Mouse (Mus musculus): ENCODE measurements around the gene Hoxa2. TPM values are rescaled to one million over a fixed set of nuclear protein-coding genes. Genes with fewer than 3 reads are reported as not detected.

Gene Hoxa2
- polyA plus RNA-seq, 1 experiment from 2014 or later: 9.5 TPM

DNA sequence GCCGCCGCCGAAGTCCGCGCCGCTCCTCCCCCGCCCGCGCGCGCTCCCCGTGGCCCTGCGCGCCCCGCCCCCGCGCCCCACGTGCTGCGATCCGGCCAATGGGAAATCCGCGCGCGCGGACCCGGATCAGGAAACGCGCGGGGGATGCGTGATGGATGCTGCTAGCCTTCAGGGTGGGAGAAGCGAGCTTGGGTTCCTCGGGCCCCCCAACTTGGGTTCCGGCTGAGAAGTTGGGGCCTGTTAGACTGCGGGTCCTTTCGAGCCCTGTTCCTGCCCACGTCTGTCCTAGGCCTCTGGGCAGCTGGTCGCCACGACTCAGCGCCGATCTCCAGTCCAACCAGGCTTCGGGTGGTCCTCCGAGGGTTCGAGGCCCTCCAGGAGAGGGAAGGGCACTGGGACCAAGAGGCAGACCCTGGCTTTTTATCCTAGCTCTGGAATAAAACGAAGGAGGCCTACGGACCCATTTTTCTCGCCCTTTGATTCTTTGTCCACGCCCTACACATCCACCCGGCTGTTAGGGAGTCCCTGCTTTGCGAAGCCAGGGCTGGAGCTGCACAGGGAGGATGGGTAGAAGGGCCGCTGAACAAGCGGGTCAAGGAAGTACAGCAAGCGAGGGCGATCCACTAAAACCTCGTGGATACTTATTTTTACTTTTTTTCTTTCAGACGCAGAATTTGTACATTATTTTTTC is 27.4 kb upstream of the Hoxa2 start:
- ATAC-seq (ENCODE audit: low read depth): peak; percentile 69
- Histone ChIP-seq H3K9ac (ENCODE audit: low read length) (peak overlapping the region; percentile 76), H3K4me1 (replicated peaks; ENCODE audit: control insufficient read depth, insufficient read depth, low read length) (peaks cover 45% of the 10 kb centered on the region), H3K9me3 (ENCODE audit: control insufficient read depth, low read length) (no peaks in the 10 kb centered on the region), H3K27me3 (ENCODE audit: control insufficient read depth, insufficient read depth, low read depth, low read length) (peaks cover 38% of the 10 kb centered on the region), H3K4me2 (ENCODE audit: low read depth, low read length) (peak overlapping the region; percentile 68), H3K27ac (ENCODE audit: low read length) (peak overlapping the region; percentile 87), H3K4me3 (ENCODE audit: low read length) (peak overlapping the region; percentile 66), H3K36me3 (ENCODE audit: control insufficient read depth, insufficient read depth, low read length) (no peaks in the 10 kb centered on the region)
- WGBS: under 1% methylated on average over 36 of the region's 55 CpGs

GRCm38 (mm10) chr6:52190906-52191810 is 26.5 kb upstream of the Hoxa2 start, which contains the start of gene Hoxa4:
Gene Hoxa4, minus strand, starts transcription at chr6:52191753.
- Histone ChIP-seq H3K9ac (ENCODE audit: low read length) (peak within 1 kb of the TSS; percentile 90), H3K4me2 (ENCODE audit: low read depth, low read length) (peak within 1 kb of the TSS; percentile 68), H3K4me3 (ENCODE audit: low read length) (peak within 1 kb of the TSS; percentile 66), H3K9me3 (ENCODE audit: control insufficient read depth, low read length) (no peaks in the 10 kb centered on the region), H3K36me3 (ENCODE audit: control insufficient read depth, insufficient read depth, low read length) (no peaks in the 10 kb centered on the region), H3K4me1 (replicated peaks; ENCODE audit: control insufficient read depth, insufficient read depth, low read length) (peaks cover 41% of the 10 kb centered on the region), H3K27ac (ENCODE audit: low read length) (peak within 1 kb of the TSS; percentile 95), H3K27me3 (ENCODE audit: control insufficient read depth, insufficient read depth, low read depth, low read length) (peaks cover 41% of the 10 kb centered on the region)
- 0 out of 2 replicates have a peak, but pooled peaks have one; percentile 8 for ATAC-seq (ENCODE audit: low read depth)
- 2% methylated on average over 57 of the region's 102 CpGs for WGBS

GRCm38 (mm10) chr6:52190410-52190809 is 25.8 kb upstream of the Hoxa2 start:
- ATAC-seq (ENCODE audit: low read depth): no peak
- H3K36me3 ChIP-seq (ENCODE audit: control insufficient read depth, insufficient read depth, low read length): no peaks in the 10 kb centered on the region
- H3K4me3 ChIP-seq (ENCODE audit: low read length): peak overlapping the region; percentile 66
- peak overlapping the region; percentile 68 for H3K4me2 ChIP-seq (ENCODE audit: low read depth, low read length)
- peak overlapping the region; percentile 90 for H3K9ac ChIP-seq (ENCODE audit: low read length)
- H3K9me3 ChIP-seq (ENCODE audit: control insufficient read depth, low read length): no peaks in the 10 kb centered on the region
- peaks cover 40% of the 10 kb centered on the region for H3K4me1 ChIP-seq (replicated peaks; ENCODE audit: control insufficient read depth, insufficient read depth, low read length)
- WGBS: 3% methylated on average over 23 of the region's 23 CpGs
- peaks cover 40% of the 10 kb centered on the region for H3K27me3 ChIP-seq (ENCODE audit: control insufficient read depth, insufficient read depth, low read depth, low read length)
- peak overlapping the region; percentile 95 for H3K27ac ChIP-seq (ENCODE audit: low read length)

DNA sequence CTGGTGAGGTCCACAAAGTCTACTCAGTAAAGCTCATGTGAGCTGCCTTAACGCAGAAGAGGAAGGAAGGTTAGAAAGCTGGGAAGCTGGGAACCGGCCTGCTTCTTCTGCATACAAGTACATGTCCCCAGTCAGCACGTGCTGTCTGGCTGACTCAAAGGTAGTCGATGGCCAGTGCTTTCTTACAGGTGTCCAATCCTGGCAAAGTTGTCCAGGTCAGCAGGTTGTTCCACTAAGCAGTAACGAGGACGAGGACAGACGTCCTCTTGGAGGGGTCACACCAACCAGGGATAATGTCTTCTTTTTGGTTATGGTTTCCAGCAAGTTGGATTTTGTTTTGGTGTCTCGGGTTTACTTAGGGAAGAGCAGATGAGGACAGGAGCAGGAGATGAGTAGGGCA is 25.3 kb upstream of the Hoxa2 start:
- Histone ChIP-seq H3K4me1 (replicated peaks; ENCODE audit: control insufficient read depth, insufficient read depth, low read length) (peaks cover 43% of the 10 kb centered on the region), H3K4me2 (ENCODE audit: low read depth, low read length) (peak overlapping the region; percentile 68), H3K36me3 (ENCODE audit: control insufficient read depth, insufficient read depth, low read length) (no peaks in the 10 kb centered on the region), H3K9me3 (ENCODE audit: control insufficient read depth, low read length) (no peaks in the 10 kb centered on the region), H3K27me3 (ENCODE audit: control insufficient read depth, insufficient read depth, low read depth, low read length) (peaks cover 39% of the 10 kb centered on the region), H3K9ac (ENCODE audit: low read length) (peak overlapping the region; percentile 90), H3K27ac (ENCODE audit: low read length) (peak overlapping the region; percentile 95), H3K4me3 (ENCODE audit: low read length) (peak overlapping the region; percentile 66)
- 14% methylated on average over 8 of the region's 8 CpGs for WGBS
- no peak for ATAC-seq (ENCODE audit: low read depth)

DNA sequence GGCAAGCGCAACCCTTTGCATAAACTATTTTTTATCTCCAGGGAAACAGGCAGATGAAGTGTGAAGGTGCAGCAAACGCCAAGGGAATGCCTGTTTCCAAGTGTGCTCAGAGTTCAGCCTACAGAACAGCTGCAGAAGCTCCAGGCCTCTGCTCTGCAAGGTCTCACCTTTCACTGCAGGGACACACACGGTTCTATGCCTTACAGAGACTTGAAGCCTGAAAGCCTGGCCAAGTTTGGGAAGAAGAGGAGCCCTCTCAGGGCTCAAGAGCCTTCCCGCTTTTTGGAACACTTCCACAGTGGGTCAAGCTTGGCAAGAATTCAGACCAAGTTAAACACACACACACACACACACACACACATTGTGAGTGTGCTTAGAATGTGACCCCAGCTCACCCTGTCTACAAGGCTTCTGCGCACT is 24.6 kb upstream of the Hoxa2 start:
- no peak overlapping the region; the same call in 1 of the 2 replicates for H3K4me2 ChIP-seq (ENCODE audit: low read depth, low read length)
- H3K9ac ChIP-seq (ENCODE audit: low read length): no peak overlapping the region
- H3K4me3 ChIP-seq (ENCODE audit: low read length): no peak overlapping the region
- no peaks in the 10 kb centered on the region for H3K9me3 ChIP-seq (ENCODE audit: control insufficient read depth, low read length)
- peak overlapping the region; percentile 95 for H3K27ac ChIP-seq (ENCODE audit: low read length)
- H3K36me3 ChIP-seq (ENCODE audit: control insufficient read depth, insufficient read depth, low read length): no peaks in the 10 kb centered on the region
- WGBS: 12% methylated on average over 5 of the region's 5 CpGs
- ATAC-seq (ENCODE audit: low read depth): peak; percentile 89
- peaks cover 43% of the 10 kb centered on the region for H3K27me3 ChIP-seq (ENCODE audit: control insufficient read depth, insufficient read depth, low read depth, low read length)
- H3K4me1 ChIP-seq (replicated peaks; ENCODE audit: control insufficient read depth, insufficient read depth, low read length): peaks cover 43% of the 10 kb centered on the region

DNA sequence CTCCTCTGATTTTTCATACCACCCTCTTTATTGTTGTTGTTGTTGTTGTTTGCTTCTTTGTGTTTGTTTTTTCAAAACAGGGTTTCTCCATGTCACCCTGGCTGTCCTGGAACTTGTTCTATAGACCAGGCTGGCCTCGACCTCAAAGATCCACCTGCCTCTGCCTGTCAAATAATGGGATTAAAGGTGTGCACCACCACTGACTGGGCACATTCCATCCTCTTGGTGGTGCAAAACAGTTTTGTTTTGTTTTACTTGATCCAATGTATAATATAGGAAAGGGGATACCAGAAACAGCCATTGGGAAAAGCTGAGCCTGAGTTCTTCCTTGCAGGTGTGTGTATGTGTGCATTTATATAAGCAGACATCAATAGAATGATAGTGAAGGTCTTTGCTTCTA is 21.9 kb upstream of the Hoxa2 start:
- Histone ChIP-seq H3K27me3 (ENCODE audit: control insufficient read depth, insufficient read depth, low read depth, low read length) (peaks cover 44% of the 10 kb centered on the region), H3K27ac (ENCODE audit: low read length) (peak overlapping the region; percentile 13; the same call in 1 of the 2 replicates)
- 69% methylated on average over 1 of the region's 1 CpGs for WGBS

GRCm38 (mm10) chr6:52185834-52186233 is 21.2 kb upstream of the Hoxa2 start:
- Histone ChIP-seq H3K4me3 (ENCODE audit: low read length) (no peak overlapping the region), H3K4me1 (replicated peaks; ENCODE audit: control insufficient read depth, insufficient read depth, low read length) (peaks cover 51% of the 10 kb centered on the region), H3K9me3 (ENCODE audit: control insufficient read depth, low read length) (no peaks in the 10 kb centered on the region), H3K27ac (ENCODE audit: low read length) (no peak overlapping the region), H3K4me2 (ENCODE audit: low read depth, low read length) (no peak overlapping the region), H3K9ac (ENCODE audit: low read length) (no peak overlapping the region), H3K36me3 (ENCODE audit: control insufficient read depth, insufficient read depth, low read length) (no peaks in the 10 kb centered on the region), H3K27me3 (ENCODE audit: control insufficient read depth, insufficient read depth, low read depth, low read length) (peaks cover 46% of the 10 kb centered on the region)
- WGBS: 30% methylated on average over 3 of the region's 3 CpGs
- no peak for ATAC-seq (ENCODE audit: low read depth)

More for the DNA sequence above, 21.9 kb upstream of the Hoxa2 start:
- Histone ChIP-seq H3K4me2 (ENCODE audit: low read depth, low read length) (no peak overlapping the region), H3K9me3 (ENCODE audit: control insufficient read depth, low read length) (no peaks in the 10 kb centered on the region), H3K36me3 (ENCODE audit: control insufficient read depth, insufficient read depth, low read length) (no peaks in the 10 kb centered on the region), H3K4me3 (ENCODE audit: low read length) (no peak overlapping the region), H3K9ac (ENCODE audit: low read length) (no peak overlapping the region), H3K4me1 (replicated peaks; ENCODE audit: control insufficient read depth, insufficient read depth, low read length) (peaks cover 44% of the 10 kb centered on the region)
- no peak for ATAC-seq (ENCODE audit: low read depth)

DNA sequence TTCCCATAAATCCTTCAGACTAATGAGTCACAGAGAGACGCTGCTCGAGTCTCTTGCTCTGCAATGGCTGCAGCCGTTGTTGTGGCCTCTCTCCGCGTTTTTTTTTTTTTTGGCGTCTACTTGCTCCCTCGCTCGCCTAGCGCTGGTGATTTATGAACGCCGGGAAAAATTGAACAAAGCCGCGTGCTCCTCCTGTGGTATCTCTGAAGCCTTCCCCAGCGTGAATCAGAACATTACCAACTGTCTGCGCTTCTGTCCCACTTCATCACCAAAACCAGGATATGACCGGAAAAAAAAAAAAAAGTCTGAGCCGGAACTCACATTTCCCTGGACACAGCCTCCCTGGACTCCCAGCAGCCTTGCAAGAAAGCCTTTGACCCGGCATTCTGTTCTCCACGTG is 20.6 kb upstream of the Hoxa2 start:
- Histone ChIP-seq H3K27me3 (ENCODE audit: control insufficient read depth, insufficient read depth, low read depth, low read length) (peaks cover 46% of the 10 kb centered on the region), H3K9ac (ENCODE audit: low read length) (peak overlapping the region; percentile 25; the same call in 1 of the 2 replicates), H3K4me1 (replicated peaks; ENCODE audit: control insufficient read depth, insufficient read depth, low read length) (peaks cover 53% of the 10 kb centered on the region), H3K9me3 (ENCODE audit: control insufficient read depth, low read length) (no peaks in the 10 kb centered on the region), H3K4me3 (ENCODE audit: low read length) (peak overlapping the region; percentile 11; the same call in 1 of the 2 replicates), H3K4me2 (ENCODE audit: low read depth, low read length) (peak overlapping the region; percentile 46), H3K36me3 (ENCODE audit: control insufficient read depth, insufficient read depth, low read length) (no peaks in the 10 kb centered on the region), H3K27ac (ENCODE audit: low read length) (peak overlapping the region; percentile 70)
- ATAC-seq (ENCODE audit: low read depth): no peak
- 2% methylated on average over 19 of the region's 19 CpGs for WGBS

DNA sequence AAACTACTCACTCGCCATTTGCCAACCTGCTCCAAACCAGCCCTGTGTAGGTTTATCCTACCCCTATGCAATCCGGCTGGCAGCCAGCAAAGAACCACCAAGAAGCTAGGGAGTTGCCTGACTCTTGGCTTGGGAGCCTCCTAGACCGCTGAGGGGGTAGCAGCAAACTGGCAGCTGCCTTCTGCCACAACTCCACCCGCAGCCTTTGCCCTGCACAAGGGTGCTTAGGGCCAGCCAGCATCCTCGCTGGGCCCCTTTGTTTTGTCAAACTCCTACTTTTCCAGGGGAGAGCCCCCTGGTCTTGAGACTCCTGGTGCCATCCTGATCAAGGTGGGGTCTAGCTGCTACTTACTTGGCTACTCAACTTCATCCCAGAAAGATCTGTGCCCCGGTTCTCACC is 20.0 kb upstream of the Hoxa2 start:
- peaks cover 53% of the 10 kb centered on the region for H3K4me1 ChIP-seq (replicated peaks; ENCODE audit: control insufficient read depth, insufficient read depth, low read length)
- WGBS: 19% methylated on average over 6 of the region's 6 CpGs
- H3K9ac ChIP-seq (ENCODE audit: low read length): peak overlapping the region; percentile 19; the same call in 1 of the 2 replicates
- no peaks in the 10 kb centered on the region for H3K9me3 ChIP-seq (ENCODE audit: control insufficient read depth, low read length)
- H3K36me3 ChIP-seq (ENCODE audit: control insufficient read depth, insufficient read depth, low read length): no peaks in the 10 kb centered on the region
- H3K27ac ChIP-seq (ENCODE audit: low read length): peak overlapping the region; percentile 70
- H3K4me2 ChIP-seq (ENCODE audit: low read depth, low read length): peak overlapping the region; percentile 46
- H3K4me3 ChIP-seq (ENCODE audit: low read length): no peak overlapping the region
- no peak for ATAC-seq (ENCODE audit: low read depth)
- peaks cover 46% of the 10 kb centered on the region for H3K27me3 ChIP-seq (ENCODE audit: control insufficient read depth, insufficient read depth, low read depth, low read length)

Measured in lung, embryonic 16.5 days (tissue).